Mouse (Mus musculus) brain, embryonic 14.5 days (tissue): ENCODE results near the gene Ankrd16.

ENCODE experiments used
- CTCF ChIP-seq: fragments of 200-500 bp; IDR thresholded peaks from 2 replicates; pipeline ENCODE4 v1.5.1; 2012; ENCODE audit warnings: inconsistent platforms, mild to moderate bottlenecking, moderate library complexity, borderline replicate concordance; ENCODE audit not compliant: insufficient read depth, insufficient read length; ENCODE audit errors: extremely low read depth
- POLR2A ChIP-seq: fragments of 200-500 bp; IDR thresholded peaks from 2 replicates; pipeline ENCODE4 v1.6.1; 2012; ENCODE audit warnings: mild to moderate bottlenecking, inconsistent platforms, borderline replicate concordance; ENCODE audit not compliant: poor library complexity, insufficient read depth, insufficient read length, severe bottlenecking; ENCODE audit errors: extremely low read depth

DNA sequence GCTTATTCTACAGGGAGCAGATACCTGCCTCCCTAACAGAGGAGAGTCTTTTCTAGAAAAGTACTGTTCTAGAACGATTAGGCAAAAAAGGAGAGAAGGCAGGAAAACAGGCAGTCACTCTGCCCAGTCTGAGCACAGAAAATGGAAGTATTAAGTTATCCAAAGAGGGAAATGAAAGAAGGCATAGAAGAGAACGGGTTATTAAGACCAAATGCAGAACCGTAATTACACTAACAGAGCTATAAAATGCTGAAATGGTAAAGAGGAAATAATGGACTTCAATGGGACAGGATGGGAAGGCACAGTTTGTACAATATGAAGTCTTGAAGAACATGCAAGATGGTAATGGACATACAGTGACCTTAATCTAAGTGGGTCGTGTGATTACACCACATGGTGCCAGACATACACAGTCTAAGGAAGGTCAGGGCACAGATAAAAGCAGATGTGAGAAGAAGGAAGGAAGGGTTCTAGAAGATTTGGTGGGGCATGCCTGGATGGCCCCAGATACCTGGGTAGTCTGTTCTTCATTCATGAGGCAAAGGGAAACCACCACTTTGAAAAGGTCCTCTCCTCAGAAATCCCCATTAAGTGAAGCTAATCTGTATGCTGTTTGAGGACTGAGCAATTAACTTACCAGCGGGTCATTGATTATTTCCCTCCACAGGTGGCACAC, 11.1 kb upstream of the Ankrd16 start:
- TF ChIP-seq CTCF (no peak), POLR2A (no peak)
